Mouse (Mus musculus) forebrain, embryonic 16.5 days (tissue): ENCODE measurements around the gene Ccnk. TPM values are rescaled to one million over a fixed set of nuclear protein-coding genes. Genes with fewer than 3 reads are reported as not detected.
A peak's percentile ranks its signal among the peaks of the same experiment; 100 is the strongest.

ENCODE experiments used
- ATAC-seq: fragments of 200-750 bp; cut with Nextera tagmentation; 2 replicates; pipeline ENCODE4 v1.8.0; 2017; ENCODE audit warnings: mild to moderate bottlenecking, moderate library complexity
- H3K27ac ChIP-seq: fragments of 300-500 bp; sonication (generic); 2 replicates; pipeline ENCODE4 v1.5.1; 2014; ENCODE audit warnings: low read length, control low read depth
- H3K27me3 ChIP-seq: fragments of 300-500 bp; sonication (generic); replicated peaks from 2 replicates; pipeline ENCODE4 v1.6.1; 2014; ENCODE audit warnings: low read length; ENCODE audit not compliant: control insufficient read depth, insufficient read depth
- H3K36me3 ChIP-seq: fragments of 300-500 bp; sonication (generic); 2 replicates; pipeline ENCODE4 v1.6.1; 2014; ENCODE audit not compliant: control insufficient read depth, insufficient read depth
- H3K4me1 ChIP-seq: fragments of 300-500 bp; sonication (generic); replicated peaks from 2 replicates; pipeline ENCODE4 v1.6.1; 2014; ENCODE audit warnings: low read length; ENCODE audit not compliant: control insufficient read depth, insufficient read depth
- H3K4me2 ChIP-seq: fragments of 300-500 bp; sonication (generic); 2 replicates; pipeline ENCODE4 v1.6.1; 2014; ENCODE audit warnings: mild to moderate bottlenecking, low read length, control low read depth
- H3K4me3 ChIP-seq: fragments of 300-500 bp; sonication (generic); replicated peaks from 2 replicates; pipeline ENCODE4 v1.5.1; 2014; ENCODE audit warnings: mild to moderate bottlenecking, low read length, control low read depth
- H3K9ac ChIP-seq: fragments of 300-500 bp; sonication (generic); replicated peaks from 2 replicates; pipeline ENCODE4 v1.6.1; 2014; ENCODE audit warnings: low read depth, low read length, control low read depth
- H3K9me3 ChIP-seq: fragments of 300-500 bp; sonication (generic); 2 replicates; pipeline ENCODE4 v1.6.1; 2016; ENCODE audit warnings: low read length; ENCODE audit not compliant: control insufficient read depth
- WGBS: fragments of 180-500 bp; shearing (Covaris S2); extraction: QIAGEN DNeasy Blood & Tissue Kit; methylation state at CpG from one replicate; pipeline ENCODE4 v1.1.7; 2014; 5-methylcytosine and 5-hydroxymethylcytosine counted together
- polyA plus RNA-seq: library from polyadenylated mRNA; unstranded; fragments of >200 nt; fragmentation: Nextera tagmentation; extraction: Ambion mirVana; gene quantifications from 2 replicates; pipeline ENCODE4 v1.2.1, GENCODE M21; 2015

Ccnk gene
- polyA plus RNA-seq, 1 experiment from 2014 or later, result 3.2 TPM

DNA sequence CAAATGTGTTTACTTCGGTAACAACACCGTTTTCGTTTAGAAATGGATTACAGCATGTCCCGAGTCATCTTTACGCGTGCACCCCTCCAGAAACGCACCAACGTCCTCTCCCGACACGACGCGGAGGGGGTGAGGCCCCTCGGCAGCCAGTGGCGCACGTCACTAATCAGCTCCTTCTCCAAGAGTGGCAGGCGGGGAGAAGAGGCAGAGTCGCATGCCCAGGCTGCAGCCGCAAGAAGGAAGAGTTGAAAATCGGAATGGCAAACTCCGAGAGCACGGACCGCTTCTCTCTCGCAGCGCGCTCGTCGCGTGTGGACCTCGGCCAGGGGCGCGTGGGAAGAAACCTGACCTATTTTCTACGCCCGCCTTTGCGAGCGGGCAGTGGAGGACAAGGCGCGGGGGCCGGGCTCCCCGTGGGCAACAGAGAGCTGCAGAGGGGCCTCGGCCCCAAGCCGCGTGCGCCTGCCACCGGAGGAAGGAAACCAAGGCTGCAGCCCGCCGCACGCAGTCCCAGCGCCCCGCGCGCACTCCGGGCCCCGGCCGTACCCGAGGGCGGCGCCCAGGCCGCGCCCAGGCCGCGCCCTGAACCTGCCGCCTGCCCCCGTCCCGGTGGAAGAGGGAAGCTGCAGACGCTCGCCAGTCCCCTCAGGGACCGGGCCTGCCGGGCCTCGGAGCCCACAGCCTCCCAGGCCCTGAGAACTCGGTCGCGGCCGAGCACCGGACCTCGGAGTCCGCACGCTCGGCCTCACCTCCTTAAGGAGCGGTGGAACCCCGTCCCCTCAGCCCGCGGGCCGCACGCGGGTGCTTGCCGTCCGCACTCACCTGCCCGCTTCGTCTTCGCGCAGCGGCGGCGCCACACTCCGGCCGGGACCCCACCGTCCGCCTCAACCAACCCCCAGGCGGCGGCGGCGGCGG is 791 bp upstream of the Ccnk start:
- peak overlapping the region; percentile 91 for H3K9ac ChIP-seq
- under 1% methylated on average over 97 of the region's 103 CpGs for WGBS
- no peaks in the 10 kb centered on the region for H3K36me3 ChIP-seq
- H3K27me3 ChIP-seq, result no peaks in the 10 kb centered on the region
- H3K4me3 ChIP-seq, result peak overlapping the region; percentile 96
- H3K4me2 ChIP-seq, result peak overlapping the region; percentile 77
- H3K9me3 ChIP-seq, result no peaks in the 10 kb centered on the region
- peaks cover 20% of the 10 kb centered on the region for H3K4me1 ChIP-seq
- peak overlapping the region; percentile 73 for H3K27ac ChIP-seq
- peak; percentile 51 for ATAC-seq

GRCm38 (mm10) chr12:108179246-108179320 is 296 bp upstream of the Ccnk start, which contains the start of gene Setd3:
TSS of gene Setd3 (minus strand) at chr12:108179314.
- no peaks in the 10 kb centered on the region for H3K36me3 ChIP-seq
- peaks cover 20% of the 10 kb centered on the region for H3K4me1 ChIP-seq
- no peak for ATAC-seq
- H3K27me3 ChIP-seq, result no peaks in the 10 kb centered on the region
- H3K27ac ChIP-seq, result peak within 1 kb of the TSS; percentile 73
- H3K9me3 ChIP-seq, result no peaks in the 10 kb centered on the region
- no CpG with 5 or more reads among the region's 9 CpGs for whole genome bisulfite sequencing
- peak within 1 kb of the TSS; percentile 96 for H3K4me3 ChIP-seq
- H3K9ac ChIP-seq, result peak within 1 kb of the TSS; percentile 91
- peak within 1 kb of the TSS; percentile 98 for H3K4me2 ChIP-seq

DNA sequence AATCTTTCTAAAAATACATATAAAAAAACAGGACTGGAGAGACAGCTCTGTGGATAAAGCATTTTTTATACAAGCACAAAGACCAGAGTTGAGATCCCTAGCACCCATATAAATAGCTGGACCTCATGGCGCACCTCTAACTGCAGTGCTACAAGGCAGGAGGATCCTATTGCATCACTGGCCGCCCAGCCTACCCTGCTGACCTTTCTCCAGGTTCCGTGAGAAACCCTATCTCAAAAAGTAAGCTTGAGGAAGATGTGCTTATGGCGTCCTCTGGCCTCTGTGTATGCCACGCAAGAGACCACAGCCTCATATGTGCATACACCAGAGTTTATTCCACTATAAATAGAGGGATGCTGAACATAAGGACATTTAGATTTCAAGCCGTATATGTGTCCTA is 2.3 kb downstream of the Ccnk start:
- WGBS, result 92% methylated on average over 6 of the region's 6 CpGs

DNA sequence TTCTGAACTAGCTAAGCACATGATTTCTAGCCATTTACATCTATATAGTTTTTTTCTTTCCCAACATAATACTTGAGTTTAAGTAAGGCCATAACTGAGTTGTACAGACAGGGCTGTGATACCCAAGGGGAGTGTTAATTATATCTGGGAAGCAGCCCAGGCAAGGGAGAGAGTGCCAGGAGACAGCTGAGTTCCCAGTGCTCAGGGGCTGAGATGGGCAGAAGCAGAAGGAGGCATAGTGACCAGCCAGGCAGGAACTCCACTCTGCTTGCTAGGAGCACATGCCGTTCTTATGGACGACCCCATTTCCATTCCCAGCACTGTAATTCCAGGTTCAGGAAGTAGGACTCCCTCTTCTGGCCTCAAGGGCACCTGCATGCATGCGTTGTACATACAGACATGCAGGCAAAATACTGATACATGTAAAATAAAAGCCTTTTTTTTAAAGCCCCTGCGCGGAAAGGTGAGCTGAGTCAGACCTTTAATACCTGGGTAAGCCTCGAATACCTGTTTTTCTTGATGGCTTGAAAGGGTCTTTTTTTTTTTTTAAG is 8.2 kb downstream of the Ccnk start:
- WGBS, result 84% methylated on average over 6 of the region's 6 CpGs
- ATAC-seq, result no peak

More for the DNA sequence above, 2.3 kb downstream of the Ccnk start:
- H3K4me3 ChIP-seq, result no peak overlapping the region
- peaks cover 26% of the 10 kb centered on the region for H3K4me1 ChIP-seq
- peaks cover 2% of the 10 kb centered on the region for H3K36me3 ChIP-seq
- H3K4me2 ChIP-seq, result no peak overlapping the region
- no peak for ATAC-seq
- H3K9ac ChIP-seq, result no peak overlapping the region
- H3K27me3 ChIP-seq, result no peaks in the 10 kb centered on the region
- H3K27ac ChIP-seq, result no peak overlapping the region
- no peaks in the 10 kb centered on the region for H3K9me3 ChIP-seq

GRCm38 (mm10) chr12:108193878-108194277 is 14.5 kb downstream of the Ccnk start:
- Histone ChIP-seq H3K9ac (no peak overlapping the region), H3K27me3 (no peaks in the 10 kb centered on the region), H3K4me2 (no peak overlapping the region), H3K36me3 (peaks cover 42% of the 10 kb centered on the region), H3K4me1 (no peaks in the 10 kb centered on the region), H3K27ac (no peak overlapping the region), H3K9me3 (no peaks in the 10 kb centered on the region), H3K4me3 (no peak overlapping the region)
- ATAC-seq, result no peak
- 85% methylated on average over 5 of the region's 5 CpGs for WGBS

More for the DNA sequence above, 8.2 kb downstream of the Ccnk start:
- peaks cover 6% of the 10 kb centered on the region for H3K4me1 ChIP-seq
- H3K4me3 ChIP-seq, result no peak overlapping the region
- peaks cover 29% of the 10 kb centered on the region for H3K36me3 ChIP-seq
- no peak overlapping the region for H3K9ac ChIP-seq
- H3K4me2 ChIP-seq, result no peak overlapping the region
- no peaks in the 10 kb centered on the region for H3K9me3 ChIP-seq
- H3K27ac ChIP-seq, result no peak overlapping the region
- H3K27me3 ChIP-seq, result no peaks in the 10 kb centered on the region

- ATAC-seq, result no peak
- no peaks in the 10 kb centered on the region for H3K27me3 ChIP-seq
- H3K4me1 ChIP-seq, result no peaks in the 10 kb centered on the region
- H3K9me3 ChIP-seq, result no peaks in the 10 kb centered on the region
- peaks cover 39% of the 10 kb centered on the region for H3K36me3 ChIP-seq
- H3K4me3 ChIP-seq, result no peak overlapping the region
- H3K4me2 ChIP-seq, result no peak overlapping the region
- no peak overlapping the region for H3K9ac ChIP-seq
- WGBS, result 97% methylated on average over 11 of the region's 11 CpGs
- no peak overlapping the region for H3K27ac ChIP-seq
Observed at GRCm38 (mm10) chr12:108195761-108196160, 16.4 kb downstream of the Ccnk start.

DNA sequence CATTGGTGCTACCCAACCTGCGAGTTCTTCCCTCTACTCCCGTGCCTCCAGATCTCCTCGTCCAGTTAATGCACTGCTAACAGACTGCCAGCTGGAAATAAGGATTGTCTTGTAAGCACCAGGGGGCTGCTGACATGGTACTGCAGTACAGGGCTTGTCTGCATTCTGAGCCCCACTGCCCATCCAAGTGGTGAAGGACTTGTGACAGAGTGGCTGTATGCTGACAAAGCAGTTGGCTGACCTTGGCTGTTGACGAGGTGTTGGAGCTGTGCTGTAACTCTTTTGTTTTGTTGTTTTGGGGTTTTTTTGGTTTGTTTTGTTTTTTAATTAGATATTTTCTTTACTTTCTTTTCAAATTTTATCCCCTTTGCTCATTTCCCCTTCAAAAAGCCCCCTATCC is 19.1 kb downstream of the Ccnk start:
- Histone ChIP-seq H3K9me3 (no peaks in the 10 kb centered on the region), H3K4me1 (no peaks in the 10 kb centered on the region), H3K36me3 (peaks cover 41% of the 10 kb centered on the region), H3K27ac (no peak overlapping the region), H3K9ac (no peak overlapping the region), H3K4me2 (no peak overlapping the region), H3K27me3 (no peaks in the 10 kb centered on the region), H3K4me3 (no peak overlapping the region)
- 78% methylated on average over 4 of the region's 4 CpGs for WGBS
- no peak for ATAC-seq

GRCm38 (mm10) chr12:108200094-108200493 is 20.7 kb downstream of the Ccnk start:
- no peaks in the 10 kb centered on the region for H3K27me3 ChIP-seq
- H3K9ac ChIP-seq, result no peak overlapping the region
- no peak overlapping the region for H3K27ac ChIP-seq
- H3K4me3 ChIP-seq, result no peak overlapping the region
- 96% methylated on average over 1 of the region's 1 CpGs for WGBS
- H3K9me3 ChIP-seq, result no peaks in the 10 kb centered on the region
- H3K36me3 ChIP-seq, result peaks cover 39% of the 10 kb centered on the region
- H3K4me2 ChIP-seq, result no peak overlapping the region
- ATAC-seq, result no peak
- H3K4me1 ChIP-seq, result no peaks in the 10 kb centered on the region

GRCm38 (mm10) chr12:108203895-108204294 is 24.5 kb downstream of the Ccnk start:
- H3K27ac ChIP-seq, result no peak overlapping the region
- WGBS, result 82% methylated on average over 8 of the region's 8 CpGs
- no peaks in the 10 kb centered on the region for H3K27me3 ChIP-seq
- peaks cover 28% of the 10 kb centered on the region for H3K36me3 ChIP-seq
- H3K4me3 ChIP-seq, result no peak overlapping the region
- H3K9me3 ChIP-seq, result no peaks in the 10 kb centered on the region
- no peak for ATAC-seq
- peaks cover 2% of the 10 kb centered on the region for H3K4me1 ChIP-seq
- H3K4me2 ChIP-seq, result no peak overlapping the region
- no peak overlapping the region for H3K9ac ChIP-seq
